Mouse (Mus musculus): ENCODE results near the gene Spock1. TPM values are rescaled to one million over a fixed set of nuclear protein-coding genes. Genes with fewer than 3 reads are reported as not detected.

Gene Spock1
- total and polyA plus RNA-seq, 3 experiments, result not detected

- TF ChIP-seq TBP (conservative IDR thresholded peaks at IDR 0.05; ENCODE audit: low read depth, low read length) (no peak), NELFE (IDR thresholded peaks at IDR 0.05; ENCODE audit: low read depth, low read length) (no peak), ETS1 (conservative IDR thresholded peaks at IDR 0.05; ENCODE audit: low read depth, low read length) (no peak), CHD1 (IDR thresholded peaks at IDR 0.05; ENCODE audit: low read depth, low read length) (no peak), E2F4 (IDR thresholded peaks at IDR 0.05; ENCODE audit: insufficient replicate concordance, low read depth, low read length) (no peak), ZNF384 (IDR thresholded peaks at IDR 0.05; ENCODE audit: low read depth, low read length) (no peak), SMC3 (IDR thresholded peaks at IDR 0.05; ENCODE audit: low read depth, low read length) (no peak), POLR2A (IDR thresholded peaks at IDR 0.05; ENCODE audit: low read depth, low read length) (no peak), ZC3H11A (IDR thresholded peaks at IDR 0.05; ENCODE audit: low read depth, low read length) (no peak), JUN (IDR thresholded peaks at IDR 0.05; ENCODE audit: insufficient read depth, low read depth, low read length) (no peak), NRF1 (IDR thresholded peaks at IDR 0.05; ENCODE audit: low read depth, low read length) (no peak), POLR2AphosphoS2 (IDR thresholded peaks at IDR 0.05; ENCODE audit: low read depth, low read length) (no peak), CHD2 (IDR thresholded peaks at IDR 0.05; ENCODE audit: low read length) (no peak), HCFC1 (IDR thresholded peaks at IDR 0.05; ENCODE audit: low read depth, low read length) (no peak), JUND (conservative IDR thresholded peaks at IDR 0.05; ENCODE audit: low read depth, low read length) (no peak), RCOR1 (conservative IDR thresholded peaks at IDR 0.05; ENCODE audit: low read depth, low read length) (no peak), UBTF (IDR thresholded peaks at IDR 0.05; ENCODE audit: low read depth, low read length) (no peak), GABPA (IDR thresholded peaks at IDR 0.05; ENCODE audit: insufficient replicate concordance, low read depth, low read length) (no peak), CTCF (conservative IDR thresholded peaks at IDR 0.05 in 1 of 2, IDR thresholded peaks at IDR 0.05 in 1 of 2; ENCODE audit: low read depth in 2 of 2, low read length in 2 of 2) (no peak)
- no peaks in the 10 kb centered on the region for H3K27me3 ChIP-seq (replicated peaks)
Observed at GRCm38 (mm10) chr13:57435726-57436220, 472.4 kb downstream of the Spock1 start.

DNA sequence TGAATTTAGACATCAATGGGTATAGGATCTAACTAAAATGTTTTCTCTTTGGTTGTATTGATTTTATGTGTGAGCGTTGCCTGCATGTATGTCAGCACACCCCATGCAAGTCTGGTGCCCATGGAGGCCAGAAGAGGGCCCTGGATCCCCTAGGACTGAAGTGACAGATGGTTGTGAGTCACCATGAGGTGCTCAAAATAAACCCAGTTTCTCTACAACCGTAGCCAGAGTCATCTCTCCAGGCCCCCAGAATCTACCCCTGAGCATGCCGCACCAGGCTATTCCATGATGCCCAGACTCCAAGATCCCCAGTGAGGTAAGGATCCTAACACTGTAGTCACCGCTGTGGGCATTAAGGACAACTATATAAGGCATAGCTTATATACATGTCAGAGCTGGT, 474.3 kb downstream of the Spock1 start:
- no peaks in the 10 kb centered on the region for H3K27me3 ChIP-seq (replicated peaks)
- peaks cover 83% of the 10 kb centered on the region for H3K9me3 ChIP-seq (replicated peaks; ENCODE audit: low read length)
- DNase-seq (ENCODE audit: extremely low read depth), result no peak
- no peaks in the 10 kb centered on the region for H3K4me1 ChIP-seq (ENCODE audit: control insufficient read depth in 1 of 2, insufficient read depth in 2 of 2)
- dilution Hi-C loops (cut with MboI; ENCODE audit: extremely low pct_ligation_motif_present, extremely low pct_unique_long_range_greater_than_20kb, low sequenced_read_pairs) (no loop called here), in situ Hi-C loops (cut with MboI; ENCODE audit: low pct_ligation_motif_present, low pct_unique_long_range_greater_than_20kb, low sequenced_read_pairs) (no loop called here)
- no peak overlapping the region for H3K9ac ChIP-seq (ENCODE audit: insufficient read depth, low read depth)
- H3K4me2 ChIP-seq (ENCODE audit: insufficient read depth, low read depth, poor library complexity, severe bottlenecking), result no peak overlapping the region
- TF ChIP-seq IRF4 (IDR thresholded peaks at IDR 0.05; ENCODE audit: low read depth, low read length) (no peak), NELFE (IDR thresholded peaks at IDR 0.05; ENCODE audit: low read depth, low read length) (no peak), UBTF (IDR thresholded peaks at IDR 0.05; ENCODE audit: low read depth, low read length) (no peak), JUND (conservative IDR thresholded peaks at IDR 0.05; ENCODE audit: low read depth, low read length) (no peak), MAFK (IDR thresholded peaks at IDR 0.05; ENCODE audit: insufficient replicate concordance, low read length) (no peak), POLR2A (IDR thresholded peaks at IDR 0.05; ENCODE audit: low read depth, low read length) (no peak), SMC3 (IDR thresholded peaks at IDR 0.05; ENCODE audit: low read depth, low read length) (no peak), CTCF (conservative IDR thresholded peaks at IDR 0.05 in 1 of 2, IDR thresholded peaks at IDR 0.05 in 1 of 2; ENCODE audit: low read depth in 2 of 2, low read length in 2 of 2) (no peak), NRF1 (IDR thresholded peaks at IDR 0.05; ENCODE audit: low read depth, low read length) (no peak), BHLHE40 (IDR thresholded peaks at IDR 0.05; ENCODE audit: low read depth, low read length) (no peak)
- no peak overlapping the region for H3K4me3 ChIP-seq (replicated peaks in 1 of 3; ENCODE audit: low read depth in 2 of 3, low read length in 2 of 3, poor library complexity in 1 of 3)
- H3K79me2 ChIP-seq (replicated peaks; ENCODE audit: control insufficient read depth, extremely low read depth, insufficient read depth, poor library complexity, severe bottlenecking), result no peaks in the 10 kb centered on the region
- no peak overlapping the region for H3K27ac ChIP-seq (ENCODE audit: insufficient read depth, low read depth)
- no peaks in the 10 kb centered on the region for H3K36me3 ChIP-seq (replicated peaks in 1 of 2; ENCODE audit: control insufficient read depth in 1 of 2, insufficient read depth in 1 of 2, low read length in 1 of 2)

More at GRCm38 (mm10) chr13:57435726-57436220, 472.4 kb downstream of the Spock1 start:
- dilution Hi-C loops (cut with MboI; ENCODE audit: extremely low pct_ligation_motif_present, extremely low pct_unique_long_range_greater_than_20kb, low sequenced_read_pairs) (no loop called here), in situ Hi-C loops (cut with MboI; ENCODE audit: low pct_ligation_motif_present, low pct_unique_long_range_greater_than_20kb, low sequenced_read_pairs) (no loop called here)
- H3K27ac ChIP-seq (ENCODE audit: insufficient read depth, low read depth), result no peak overlapping the region
- no peak overlapping the region for H3K4me2 ChIP-seq (ENCODE audit: insufficient read depth, low read depth, poor library complexity, severe bottlenecking)
- H3K4me1 ChIP-seq (ENCODE audit: control insufficient read depth in 1 of 2, insufficient read depth in 2 of 2), result no peaks in the 10 kb centered on the region
- H3K9me3 ChIP-seq (replicated peaks; ENCODE audit: low read length), result peaks cover 81% of the 10 kb centered on the region
- no peaks in the 10 kb centered on the region for H3K36me3 ChIP-seq (replicated peaks in 1 of 2; ENCODE audit: control insufficient read depth in 1 of 2, insufficient read depth in 1 of 2, low read length in 1 of 2)
- no peak for DNase-seq (ENCODE audit: extremely low read depth)
- H3K9ac ChIP-seq (ENCODE audit: insufficient read depth, low read depth), result no peak overlapping the region
- H3K4me3 ChIP-seq (replicated peaks in 1 of 3; ENCODE audit: low read depth in 2 of 3, low read length in 2 of 3, poor library complexity in 1 of 3), result no peak overlapping the region
- no peaks in the 10 kb centered on the region for H3K79me2 ChIP-seq (replicated peaks; ENCODE audit: control insufficient read depth, extremely low read depth, insufficient read depth, poor library complexity, severe bottlenecking)
